Mouse (Mus musculus) lung, postnatal 0 days (tissue): ENCODE results near the gene Polg.

Experiments
- CTCF ChIP-seq: IDR thresholded peaks from 2 replicates; pipeline ENCODE4 v1.5.1; 2016; ENCODE audit warnings: antibody characterized with exemption, mild to moderate bottlenecking
- EP300 ChIP-seq: IDR thresholded peaks from 2 replicates; pipeline ENCODE4 v1.6.1; 2016; ENCODE audit warnings: antibody characterized with exemption, mild to moderate bottlenecking, control low read depth

GRCm38 (mm10) chr7:79509235-79509607 is 43.1 kb upstream of the Polg start:
- no peak for TF ChIP-seq CTCF
- TF ChIP-seq EP300, result no peak
